Mouse (Mus musculus) layer of hippocampus, adult 8-10 months (tissue): ENCODE data around the gene Hivep2. TPM values are rescaled to one million over a fixed set of nuclear protein-coding genes. Genes with fewer than 3 reads are reported as not detected.

Experiments
- total RNA-seq, 4 experiments: library from RNA; stranded (reverse); gene quantifications; 2 replicates each; pipeline ENCODE4 v1.2.4; 2022

Hivep2 gene
- total RNA-seq, 4 experiments from 2014 or later, result 168 to 209 (median 184) TPM

Other genes starting within 250 kb of the Hivep2 start
- gene Aig1, start 97.1 kb upstream of the Hivep2 start, total RNA-seq, result 10 to 100 TPM; 63.9 to 68.9 (median 67.7) TPM